Mouse (Mus musculus) adrenal gland, postnatal 10 days (tissue): Measurements from ENCODE around the gene Zfp759. TPM values are rescaled to one million over a fixed set of nuclear protein-coding genes. Genes with fewer than 3 reads are reported as not detected.
"Not testable (repeated sequence)": the region's sequence is repeated elsewhere in the genome, so short reads cannot be mapped to it uniquely, and the experiment has no call there.

Source experiments
- DNase-seq: peaks from one replicate; pipeline ENCODE4 v3.0.0; 2021; ENCODE audit warnings: mixed read lengths
- long read RNA-seq, 2 experiments: library from polyadenylated mRNA; stranded (forward); transcript quantifications; one replicate each; pipeline ENCODE4 v2.0.0; 2021
- total RNA-seq, 2 experiments: library from RNA; stranded (reverse); gene quantifications; 2 replicates each; pipeline ENCODE4 v1.2.3; 2021

Zfp759 gene
- total RNA-seq: 1 to 10 TPM; 3.6 to 5.5 TPM
- long read RNA-seq, experiment 1, partial matches to known transcripts: 0 of 1 reads
- long read RNA-seq, experiment 1, other reads (novel, unspliced or antisense): 0 of 1 reads
- long read RNA-seq, experiment 2, partial matches to known transcripts: 0 of 2 reads
- long read RNA-seq, experiment 2, other reads (novel, unspliced or antisense): 0 of 2 reads

DNA sequence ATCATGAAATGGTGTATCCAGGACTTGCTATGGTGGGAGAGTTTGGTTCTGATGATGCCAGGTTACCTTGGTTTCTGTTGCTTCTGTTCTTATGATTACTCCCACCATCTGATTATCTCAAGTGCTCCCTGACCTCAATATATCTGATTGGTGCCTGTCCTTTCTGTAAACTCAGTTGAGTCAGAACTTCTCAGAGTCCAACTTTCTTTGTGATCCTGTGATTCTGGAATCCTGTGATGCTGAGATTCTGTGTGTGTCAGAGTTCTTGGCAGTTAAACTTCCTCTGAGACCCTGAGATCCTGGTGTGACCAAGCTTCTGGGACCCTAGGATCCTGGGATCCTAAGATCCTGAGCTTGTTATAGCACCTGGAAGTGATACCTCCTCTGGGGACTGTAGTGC, at the start of gene Zfp759:
Gene Zfp759, plus strand, starts transcription at position 301 of the 400 bp plus-strand sequence.
- DNase-seq: not testable (repeated sequence)

- no peak for DNase-seq
Measured at GRCm38 (mm10) chr13:67072786-67073185, 48.7 kb upstream of the Zfp759 start.

DNA sequence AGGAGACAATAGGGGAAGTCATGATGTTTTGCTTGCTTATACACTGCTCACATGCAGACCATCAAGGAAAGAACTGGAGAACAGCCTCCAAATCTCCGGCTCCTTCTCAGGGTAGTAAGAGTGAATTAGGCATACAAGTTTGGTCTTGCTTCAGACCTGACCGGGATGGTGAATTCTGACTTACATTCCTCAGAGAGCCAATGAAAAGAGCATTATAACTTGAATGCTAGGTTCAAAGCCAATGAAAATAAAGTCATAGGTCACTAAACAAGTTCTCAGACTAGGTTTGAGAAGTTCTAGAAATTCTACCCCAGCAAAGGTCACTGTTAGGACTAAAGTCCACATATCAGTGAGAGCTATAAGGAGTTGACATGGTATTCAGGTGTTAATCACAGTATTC, 44.2 kb upstream of the Zfp759 start:
- DNase-seq: no peak

- DNase-seq: peak; percentile 87
Measured at GRCm38 (mm10) chr13:67081142-67081713, 40.2 kb upstream of the Zfp759 start.

DNA sequence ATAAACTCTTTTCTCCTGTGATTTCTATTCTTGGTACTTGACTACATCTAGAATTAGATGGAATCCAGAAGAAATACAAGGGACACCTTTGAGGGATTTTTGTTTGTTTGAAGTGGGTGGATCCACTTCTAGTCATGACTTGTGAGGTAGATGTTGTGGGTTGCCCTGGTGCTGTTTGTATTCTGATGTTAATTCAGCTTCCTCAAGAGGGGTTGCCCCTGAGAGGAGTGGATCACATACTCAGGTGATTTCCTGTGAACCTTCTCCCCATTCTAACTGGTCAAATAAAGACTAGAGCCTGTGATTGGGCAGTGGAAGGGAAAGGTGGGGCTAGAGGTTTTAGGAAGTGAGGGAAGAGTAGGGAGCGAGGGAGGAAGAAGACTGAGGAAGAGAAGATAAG, 39.5 kb upstream of the Zfp759 start:
- DNase-seq: no peak

- DNase-seq: no peak
Measured at GRCm38 (mm10) chr13:67090154-67090553, 31.3 kb upstream of the Zfp759 start.

DNA sequence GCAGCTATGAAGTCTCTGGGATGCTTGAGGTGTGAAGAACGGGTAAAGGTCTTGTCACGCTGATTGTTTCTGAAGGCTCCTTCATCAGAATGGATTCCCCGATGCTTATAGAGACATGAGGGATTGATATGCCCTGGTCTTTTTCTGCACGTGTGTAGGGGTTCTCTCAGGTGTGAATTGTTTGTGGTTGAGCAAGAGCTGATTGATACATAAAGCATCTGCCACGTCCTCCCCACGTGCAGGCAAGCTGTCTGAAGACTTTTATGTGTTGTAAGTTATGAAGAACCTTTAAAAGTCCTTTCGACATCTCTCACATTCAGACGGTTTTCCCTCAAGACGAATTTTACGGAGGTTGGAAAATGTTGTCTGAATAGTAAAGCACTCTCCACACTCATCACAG, 23.6 kb upstream of the Zfp759 start, which contains the start of gene Zfp708:
Gene Zfp708, minus strand, starts transcription at position 101 of the 400 bp plus-strand sequence.
- DNase-seq: no peak

DNA sequence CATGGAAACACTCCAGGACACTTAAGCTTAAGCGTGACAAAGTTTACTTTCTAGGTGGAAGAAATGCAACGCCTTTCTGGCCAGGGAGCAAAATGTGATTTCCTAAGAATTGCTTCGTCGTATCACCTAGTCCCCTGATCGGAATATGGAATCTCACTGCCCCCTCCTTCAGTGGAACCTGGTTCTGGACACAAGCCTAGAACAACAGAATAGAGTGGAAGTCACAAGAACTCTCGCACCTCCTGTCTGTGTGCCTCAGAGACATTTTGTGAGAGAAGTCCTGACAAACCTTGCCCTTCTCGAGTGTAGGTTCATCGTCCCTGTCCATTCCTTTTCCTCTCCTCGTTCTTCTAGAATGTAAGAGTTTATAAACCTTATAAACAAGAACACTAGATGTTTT, 13.8 kb upstream of the Zfp759 start:
- no peak for DNase-seq

DNA sequence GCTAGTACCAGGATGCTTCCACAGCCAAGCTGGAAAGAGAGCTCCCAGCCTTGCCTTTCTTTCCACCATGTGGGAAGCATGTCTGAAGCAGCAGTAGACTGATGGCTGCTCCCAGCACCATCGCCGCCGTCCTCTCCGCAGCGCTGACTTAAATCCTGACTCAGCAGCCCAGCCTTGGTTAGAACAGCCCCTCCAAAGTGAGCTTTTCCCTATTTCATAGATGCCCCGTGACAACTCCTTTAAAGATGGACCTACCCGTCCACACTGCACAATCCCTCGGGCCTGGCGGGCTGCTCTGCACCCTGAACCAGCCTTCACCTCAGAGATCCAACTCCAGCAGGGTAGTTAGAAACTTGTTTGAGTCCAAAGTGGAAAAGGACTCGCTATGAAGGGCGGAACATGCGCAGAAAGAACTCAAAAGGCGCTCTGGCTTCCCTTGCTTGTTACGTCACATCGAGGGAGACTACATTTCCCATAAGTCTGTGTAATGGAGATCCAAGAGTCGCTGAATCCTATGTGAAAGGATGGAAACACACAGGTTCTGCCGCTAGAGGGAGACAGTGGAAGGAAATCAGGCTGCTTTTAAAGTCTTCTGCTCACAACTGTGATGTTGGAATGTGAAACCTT, 13.2 kb upstream of the Zfp759 start, which contains the start of gene Gm28557:
Gene Gm28557, minus strand, starts transcription at position 411 of the 627 bp plus-strand sequence.
- DNase-seq: peak; percentile 92

- no peak for DNase-seq
Measured at GRCm38 (mm10) chr13:67108821-67109206, 12.6 kb upstream of the Zfp759 start.

DNA sequence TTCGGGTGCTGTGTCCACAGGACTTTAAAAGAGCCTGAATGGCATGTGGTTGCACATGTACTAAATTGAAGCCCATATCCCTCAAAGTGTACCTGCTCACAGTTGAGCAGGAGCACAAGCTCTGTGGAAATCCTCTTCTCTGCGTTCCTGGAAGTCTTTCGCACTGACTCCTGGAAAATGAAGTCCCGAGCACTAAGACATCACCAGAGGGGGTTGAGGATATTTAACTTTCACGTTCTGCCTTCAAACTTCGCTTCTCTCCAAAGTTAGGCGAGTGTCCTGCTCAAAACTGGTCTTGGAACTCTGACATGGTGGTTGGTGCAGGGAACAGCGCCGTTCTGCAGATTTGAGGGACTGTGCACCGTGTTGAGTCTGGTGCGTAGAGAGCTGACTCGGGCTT, 9.4 kb upstream of the Zfp759 start:
- DNase-seq: peak; percentile 12

GRCm38 (mm10) chr13:67113287-67113686, 8.2 kb upstream of the Zfp759 start:
- DNase-seq: no peak

- DNase-seq: not testable (repeated sequence)
Measured at GRCm38 (mm10) chr13:67116163-67116562, 5.3 kb upstream of the Zfp759 start, which contains the start of gene Rslcan18. Gene Rslcan18 (minus strand): TSS chr13:67116263.

GRCm38 (mm10) chr13:67124460-67124859, 3.0 kb downstream of the Zfp759 start:
- no peak for DNase-seq

DNA sequence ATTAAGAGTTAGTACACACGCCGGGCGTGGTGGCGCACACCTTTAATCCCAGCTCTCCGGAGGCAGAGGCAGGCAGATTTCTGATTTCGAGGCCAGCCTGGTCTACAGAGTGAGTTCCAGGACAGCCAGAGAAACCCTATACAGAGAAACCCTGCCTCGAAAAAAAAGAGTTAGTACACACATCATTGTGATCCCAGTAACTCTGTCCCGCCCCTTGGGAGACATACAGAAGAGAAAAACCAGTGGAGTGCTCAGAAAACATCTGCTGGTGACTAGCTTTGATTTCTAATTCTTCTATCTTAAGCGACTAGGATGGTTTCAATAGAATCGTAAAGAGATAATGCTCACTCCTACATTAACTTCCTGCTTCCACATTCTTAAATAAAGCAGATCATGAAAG, 6.0 kb downstream of the Zfp759 start:
- not testable (repeated sequence) for DNase-seq

- DNase-seq: peak; percentile 89
Measured at GRCm38 (mm10) chr13:67128038-67128721, 6.7 kb downstream of the Zfp759 start.

DNA sequence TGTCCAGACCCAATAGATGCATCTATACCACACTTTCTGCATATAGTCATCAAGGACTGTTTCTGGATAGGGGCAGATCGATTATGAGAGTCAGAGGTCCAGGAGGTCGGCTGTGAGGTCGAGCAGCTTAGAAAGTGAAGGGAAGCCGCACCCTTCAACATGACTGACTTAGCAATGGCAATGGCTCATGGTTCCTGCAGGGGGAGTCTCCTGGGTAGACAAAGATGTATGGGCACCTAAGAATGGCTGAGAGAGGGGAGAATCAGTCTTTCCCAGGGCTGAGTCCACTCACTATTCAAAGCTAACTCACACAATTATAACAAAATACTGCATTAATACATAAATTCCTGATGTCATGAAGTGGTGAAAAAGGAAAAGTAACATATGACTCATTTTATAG, 44.7 kb downstream of the Zfp759 start:
- DNase-seq: not testable (repeated sequence)

DNA sequence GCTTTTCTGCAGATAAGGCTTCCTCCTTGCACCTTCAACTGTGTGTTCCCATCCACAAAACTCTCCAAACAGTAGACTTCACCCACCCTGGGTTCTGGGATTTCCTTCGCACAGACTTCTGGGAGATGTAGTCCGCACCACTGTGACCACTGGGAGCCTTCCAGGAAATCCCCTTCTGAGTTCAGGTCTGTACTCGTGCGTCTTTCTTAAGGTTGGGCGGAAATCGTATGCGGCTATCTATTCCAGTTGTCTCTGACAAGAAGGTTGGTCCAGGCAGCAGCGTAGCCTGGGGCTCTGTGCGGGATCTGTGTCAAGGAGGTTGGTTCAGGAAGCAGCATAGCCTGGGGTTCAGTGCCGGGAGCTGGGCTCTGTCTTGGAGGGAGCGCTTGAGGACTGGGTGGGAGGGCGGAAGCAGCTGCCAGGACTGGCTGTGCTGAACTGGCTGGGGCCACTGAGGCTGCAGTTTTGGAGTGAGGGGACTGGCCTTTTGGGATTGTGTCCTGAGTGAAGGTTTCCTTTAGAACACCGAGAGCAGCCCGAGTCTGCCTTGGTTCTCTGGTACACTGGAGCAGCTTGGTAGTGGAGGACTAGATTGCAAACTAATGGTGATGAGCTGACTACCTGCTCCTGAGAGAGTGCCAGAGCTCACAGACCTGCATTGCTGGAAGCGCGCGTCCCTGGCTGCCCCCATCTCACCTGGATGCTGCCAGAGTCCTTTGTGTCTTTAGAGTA, 51.7 kb downstream of the Zfp759 start, which contains the start of gene Rsl1:
Gene Rsl1, plus strand, starts transcription at position 192 of the 732 bp plus-strand sequence.
- peak; percentile 82 for DNase-seq

- DNase-seq: no peak
Measured at GRCm38 (mm10) chr13:67173723-67174055, 52.2 kb downstream of the Zfp759 start.
